Mouse (Mus musculus) R1 (cell line): ENCODE measurements around the gene Sp7.
A peak's percentile ranks its signal among the peaks of the same experiment; 100 is the strongest.

Experiments
- DNase-seq: peaks from one replicate; pipeline ENCODE4 v3.0.0-alpha.2; 2018; ENCODE audit warnings: low read depth, low spot score

Sp7 gene

GRCm38 (mm10) chr15:102388942-102389341, 22.0 kb upstream of the Sp7 start:
- DNase-seq: peak; percentile 50

- peak; percentile 86 for DNase-seq
Measured at GRCm38 (mm10) chr15:102386640-102387039, 19.7 kb upstream of the Sp7 start.

GRCm38 (mm10) chr15:102383671-102384070, 16.7 kb upstream of the Sp7 start:
- no peak for DNase-seq

GRCm38 (mm10) chr15:102381575-102381974, 14.6 kb upstream of the Sp7 start:
- peak; percentile 90 for DNase-seq

- DNase-seq: peak; percentile 64
Measured at GRCm38 (mm10) chr15:102377810-102378262, 10.9 kb upstream of the Sp7 start.

- peak; percentile 87 for DNase-seq
Measured at GRCm38 (mm10) chr15:102377163-102377543, 10.2 kb upstream of the Sp7 start.

- peak; percentile 68 for DNase-seq
Measured at GRCm38 (mm10) chr15:102376453-102377162, 9.6 kb upstream of the Sp7 start.

- no peak for DNase-seq
Measured at GRCm38 (mm10) chr15:102370727-102371126, 3.7 kb upstream of the Sp7 start.

- DNase-seq: no peak
Measured at GRCm38 (mm10) chr15:102369972-102370371, 3.0 kb upstream of the Sp7 start.

- DNase-seq: no peak
Measured at GRCm38 (mm10) chr15:102366238-102366637, 744 bp downstream of the Sp7 start.

GRCm38 (mm10) chr15:102364678-102365077, 2.3 kb downstream of the Sp7 start:
- DNase-seq: no peak

- no peak for DNase-seq
Measured at GRCm38 (mm10) chr15:102362648-102363047, 4.3 kb downstream of the Sp7 start.

- no peak for DNase-seq
Measured at GRCm38 (mm10) chr15:102358834-102359233, 8.1 kb downstream of the Sp7 start.

GRCm38 (mm10) chr15:102358126-102358525, 8.9 kb downstream of the Sp7 start:
- DNase-seq: peak; percentile 80

GRCm38 (mm10) chr15:102356501-102357325, 10.3 kb downstream of the Sp7 start:
- peak; percentile 60 for DNase-seq

- peak; percentile 74 for DNase-seq
Measured at GRCm38 (mm10) chr15:102355871-102356441, 11.0 kb downstream of the Sp7 start.

GRCm38 (mm10) chr15:102355134-102355870, 11.7 kb downstream of the Sp7 start:
- peak; percentile 68 for DNase-seq

GRCm38 (mm10) chr15:102353986-102354385, 13.0 kb downstream of the Sp7 start:
- peak; percentile 52 for DNase-seq

GRCm38 (mm10) chr15:102352177-102352576, 14.8 kb downstream of the Sp7 start:
- DNase-seq: no peak

GRCm38 (mm10) chr15:102350942-102351291, 16.1 kb downstream of the Sp7 start:
- no peak for DNase-seq

- peak; percentile 99 for DNase-seq
Measured at GRCm38 (mm10) chr15:102350138-102350941, 16.6 kb downstream of the Sp7 start, which contains the start of gene Aaas. TSS of gene Aaas (minus strand) at chr15:102350771.
